Mouse (Mus musculus) cerebellum, adult 9-11 months (tissue): Measurements from ENCODE around the gene Myo1d.

Experiments
- DNase-seq: peaks from one replicate; pipeline ENCODE4 v3.0.0; 2022

Myo1d gene

DNA sequence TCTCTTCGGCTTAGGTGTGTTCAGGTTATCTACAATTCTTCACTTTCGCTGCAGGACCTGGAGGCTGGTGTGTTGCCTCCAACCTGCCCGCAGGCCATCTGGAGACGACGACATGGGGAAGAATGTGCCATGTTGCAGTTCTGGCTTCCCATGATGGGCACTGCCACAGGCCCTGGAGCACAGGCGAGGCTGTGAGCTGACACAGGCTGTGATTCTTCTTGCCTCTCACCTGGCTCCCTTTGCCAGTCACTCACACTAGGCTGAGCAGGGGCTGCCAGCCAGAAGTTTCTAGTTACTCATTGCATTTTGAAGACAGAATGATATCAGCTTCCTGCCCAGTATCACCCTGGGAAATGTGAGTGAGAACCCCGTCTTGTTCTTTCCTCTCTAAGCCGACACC is 250.7 kb downstream of the Myo1d start:
- no peak for DNase-seq

GRCm38 (mm10) chr11:80527697-80528096 is 252.1 kb downstream of the Myo1d start:
- DNase-seq, result no peak

DNA sequence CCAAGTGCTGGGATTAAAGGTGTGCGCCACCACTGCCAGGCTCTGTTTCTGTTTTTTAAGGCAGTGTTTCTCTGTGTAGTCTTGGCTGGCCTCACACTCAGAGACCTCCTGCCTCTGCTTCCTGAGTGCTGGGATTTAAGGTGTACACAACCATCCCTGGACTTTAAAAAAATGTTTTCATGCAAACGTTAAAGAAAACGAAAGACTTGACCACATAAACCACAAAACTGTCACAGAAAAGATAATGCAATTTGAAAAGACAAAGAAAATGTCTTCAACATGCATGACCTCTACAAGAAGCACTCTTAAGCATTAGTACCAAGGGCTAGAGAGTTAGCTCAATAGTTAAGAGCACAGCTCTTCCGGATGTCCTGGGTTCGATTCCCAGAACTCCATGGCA is 255.6 kb downstream of the Myo1d start:
- no peak for DNase-seq

GRCm38 (mm10) chr11:80523410-80523809 is 256.4 kb downstream of the Myo1d start:
- DNase-seq, result no peak

GRCm38 (mm10) chr11:80522852-80523251 is 257.0 kb downstream of the Myo1d start:
- DNase-seq, result no peak

DNA sequence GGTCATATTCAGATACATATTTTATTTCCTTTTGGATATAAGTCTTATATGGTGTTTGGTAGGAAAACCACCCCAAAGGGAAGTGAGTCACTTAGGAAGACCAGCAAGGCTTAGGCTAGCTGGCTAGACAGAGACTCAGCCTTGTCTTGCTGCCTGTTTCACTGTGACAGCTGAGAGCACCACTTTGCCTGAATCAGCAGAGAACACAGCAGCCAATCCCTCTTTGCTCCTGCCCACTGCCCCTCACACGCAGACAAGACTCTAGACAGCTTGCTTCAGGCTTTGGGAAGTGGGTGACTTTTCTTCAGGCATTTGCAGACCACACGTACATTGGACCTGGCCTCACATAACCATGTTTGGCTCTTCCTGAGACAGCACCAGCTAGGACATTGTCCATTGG is 258.7 kb downstream of the Myo1d start:
- DNase-seq, result no peak

DNA sequence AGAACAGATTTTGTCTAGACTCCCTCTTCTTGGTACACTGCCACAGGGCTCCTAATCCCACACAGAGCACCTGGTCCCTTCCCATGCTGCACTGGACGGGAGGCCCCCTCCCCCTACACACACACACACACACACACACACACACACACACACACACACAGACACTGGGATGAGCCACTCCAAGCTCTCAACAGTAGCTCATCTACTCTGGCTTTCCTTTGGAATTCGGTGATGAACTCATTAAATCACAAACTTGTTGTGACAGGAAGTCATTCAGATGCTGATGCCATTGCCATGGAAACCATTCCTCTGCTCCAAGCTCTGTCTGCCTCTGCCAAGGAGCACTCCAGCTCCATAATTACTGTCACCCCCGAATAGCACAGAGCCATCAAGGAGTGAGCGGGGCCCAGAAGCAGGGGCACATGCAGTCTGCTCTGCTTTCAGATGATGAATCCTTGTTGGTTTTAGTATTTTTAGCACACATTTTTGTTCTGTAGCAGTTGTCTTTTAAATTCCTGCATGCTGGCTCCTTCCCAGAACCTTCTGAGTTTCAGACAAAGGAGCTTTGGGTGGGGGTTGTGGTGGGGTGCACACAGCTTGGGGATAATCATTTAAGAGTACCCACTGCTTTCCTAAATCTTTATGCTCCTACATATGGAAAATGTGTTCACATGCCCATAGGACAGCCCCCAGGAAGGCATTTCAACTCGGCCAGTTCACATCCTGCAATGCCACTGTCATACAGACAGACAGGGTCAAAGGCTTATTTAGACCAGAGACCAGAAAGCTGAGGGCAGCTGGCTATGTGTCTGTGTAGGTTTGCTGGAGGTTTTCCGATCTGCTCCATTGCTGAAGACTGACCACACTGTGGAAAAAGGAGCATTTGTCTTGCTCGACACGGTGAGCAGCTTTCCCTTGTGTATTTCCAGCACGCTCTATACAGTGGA is 261.1 kb downstream of the Myo1d start:
- peak; percentile 26 for DNase-seq

GRCm38 (mm10) chr11:80515895-80516294 is 263.9 kb downstream of the Myo1d start:
- DNase-seq, result no peak

- no peak for DNase-seq
These were observed 264.5 kb downstream of the Myo1d start for GRCm38 (mm10) chr11:80515346-80515745.

DNA sequence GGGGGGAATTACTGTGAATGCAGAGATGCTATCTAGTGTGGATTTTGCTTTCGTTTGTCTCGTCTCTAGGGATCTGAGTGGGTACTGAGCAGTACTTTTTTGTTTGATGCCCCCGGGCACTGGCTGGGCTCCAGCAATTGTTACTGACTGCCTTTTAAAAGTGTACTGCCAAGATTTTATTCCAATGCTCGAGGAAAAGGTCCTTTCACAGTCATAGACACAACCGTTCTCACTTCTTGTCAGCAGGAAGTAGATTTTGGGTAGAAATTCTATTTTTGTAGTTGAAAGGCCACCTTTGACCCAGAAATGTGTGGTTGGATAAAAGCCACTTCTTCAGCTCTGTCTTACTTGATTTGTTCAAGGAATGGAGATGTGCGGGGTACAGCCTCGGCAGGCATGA is 266.0 kb downstream of the Myo1d start:
- DNase-seq, result no peak

GRCm38 (mm10) chr11:80512313-80513056 is 267.3 kb downstream of the Myo1d start:
- DNase-seq, result no peak

- DNase-seq, result no peak
These were observed 269.7 kb downstream of the Myo1d start for GRCm38 (mm10) chr11:80510124-80510523.

DNA sequence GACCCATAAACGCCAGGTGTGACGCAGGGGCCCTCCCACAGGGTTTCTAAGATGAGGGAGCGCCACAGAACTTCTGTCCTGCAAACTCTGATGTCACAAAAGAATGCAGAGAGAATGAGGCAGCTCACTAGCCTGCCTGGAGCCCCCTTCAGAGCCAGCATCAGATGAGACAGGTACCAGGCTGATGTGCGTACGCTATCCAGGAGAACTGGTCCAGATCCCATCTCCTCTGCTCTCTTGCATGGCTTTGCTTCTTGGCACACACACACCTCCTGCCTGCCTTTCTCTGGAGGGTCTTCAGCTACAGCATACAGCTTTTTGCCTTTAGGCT is 270.7 kb downstream of the Myo1d start:
- no peak for DNase-seq

- DNase-seq, result no peak
These were observed 271.3 kb downstream of the Myo1d start for GRCm38 (mm10) chr11:80508361-80509175.

DNA sequence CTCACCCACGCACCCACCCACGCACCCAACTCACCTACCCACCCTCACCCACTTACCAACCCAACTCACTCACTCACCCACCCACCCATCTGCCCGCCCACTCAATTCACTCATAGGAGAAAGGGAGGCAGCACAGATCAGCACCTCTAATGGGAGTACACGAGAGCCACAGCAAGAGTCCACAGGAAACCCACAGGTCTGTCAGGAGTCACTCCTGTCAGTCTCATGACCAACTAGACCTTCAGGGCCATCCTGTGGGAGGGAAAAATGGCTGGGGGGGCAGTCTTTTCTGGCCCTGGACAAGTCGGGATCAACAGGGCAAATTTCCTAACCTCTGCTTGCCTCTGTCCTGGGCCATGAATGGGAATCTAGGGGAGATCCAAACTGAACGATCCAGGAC is 272.0 kb downstream of the Myo1d start:
- no peak for DNase-seq

DNA sequence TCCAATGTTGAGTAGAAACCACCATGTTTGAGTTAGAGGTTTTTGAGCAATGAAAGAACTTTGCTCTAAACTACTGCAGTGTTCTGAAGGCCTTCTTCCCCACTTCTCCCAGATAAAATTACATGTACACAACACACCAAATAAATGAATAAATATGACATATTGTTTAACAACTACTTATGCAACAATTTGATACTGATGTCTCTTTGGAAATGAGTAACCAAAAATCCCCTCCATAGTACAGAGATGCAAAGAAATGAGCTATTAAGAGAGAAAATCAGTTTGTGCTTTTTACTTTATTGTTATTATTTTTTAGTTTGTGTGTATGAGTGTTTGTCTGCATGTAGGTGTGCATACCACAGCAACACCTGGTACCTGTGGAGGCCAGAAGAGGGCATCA is 273.3 kb downstream of the Myo1d start:
- DNase-seq, result no peak

GRCm38 (mm10) chr11:80505581-80505980 is 274.2 kb downstream of the Myo1d start:
- DNase-seq, result no peak

DNA sequence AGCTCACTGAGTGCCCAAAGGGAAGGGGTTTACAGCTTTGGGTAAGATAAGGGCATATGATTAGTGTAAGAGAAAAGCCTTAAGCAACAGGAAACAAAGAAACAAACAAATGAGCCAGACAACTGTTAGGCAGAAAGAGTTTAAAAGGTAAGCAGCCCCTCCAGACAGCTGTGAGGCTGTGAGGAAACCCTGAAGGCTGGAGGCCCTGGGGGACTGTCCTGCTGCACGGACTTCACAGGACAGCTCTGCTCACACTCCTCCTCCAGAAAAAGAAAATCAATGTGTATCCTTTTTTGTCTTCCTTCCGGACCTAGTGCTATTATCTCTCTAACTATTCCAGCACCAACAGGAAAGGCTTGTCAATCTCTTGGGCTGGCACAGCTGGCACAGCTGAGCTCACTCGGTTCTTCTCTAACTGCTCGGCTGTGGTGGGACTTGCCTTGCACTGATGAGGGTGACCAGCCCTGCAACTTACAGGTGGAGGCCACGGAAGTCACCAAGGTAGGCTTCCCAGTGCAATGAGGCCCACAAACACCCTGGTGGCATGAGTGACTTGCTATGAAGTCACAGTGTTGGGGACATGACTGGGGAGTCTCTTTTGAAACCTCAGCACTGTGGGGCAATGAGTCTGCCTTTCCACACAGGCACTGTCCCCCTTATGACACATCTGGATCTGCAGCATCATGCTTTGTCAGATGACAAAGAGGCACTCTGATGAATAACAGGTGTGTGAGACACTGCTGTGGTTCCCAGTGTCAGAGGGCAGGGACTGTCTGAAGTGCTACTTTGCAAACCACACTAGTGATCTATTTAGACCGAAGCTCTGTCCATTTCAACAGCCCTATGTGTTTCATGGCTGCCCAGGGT is 275.1 kb downstream of the Myo1d start:
- no peak for DNase-seq

DNA sequence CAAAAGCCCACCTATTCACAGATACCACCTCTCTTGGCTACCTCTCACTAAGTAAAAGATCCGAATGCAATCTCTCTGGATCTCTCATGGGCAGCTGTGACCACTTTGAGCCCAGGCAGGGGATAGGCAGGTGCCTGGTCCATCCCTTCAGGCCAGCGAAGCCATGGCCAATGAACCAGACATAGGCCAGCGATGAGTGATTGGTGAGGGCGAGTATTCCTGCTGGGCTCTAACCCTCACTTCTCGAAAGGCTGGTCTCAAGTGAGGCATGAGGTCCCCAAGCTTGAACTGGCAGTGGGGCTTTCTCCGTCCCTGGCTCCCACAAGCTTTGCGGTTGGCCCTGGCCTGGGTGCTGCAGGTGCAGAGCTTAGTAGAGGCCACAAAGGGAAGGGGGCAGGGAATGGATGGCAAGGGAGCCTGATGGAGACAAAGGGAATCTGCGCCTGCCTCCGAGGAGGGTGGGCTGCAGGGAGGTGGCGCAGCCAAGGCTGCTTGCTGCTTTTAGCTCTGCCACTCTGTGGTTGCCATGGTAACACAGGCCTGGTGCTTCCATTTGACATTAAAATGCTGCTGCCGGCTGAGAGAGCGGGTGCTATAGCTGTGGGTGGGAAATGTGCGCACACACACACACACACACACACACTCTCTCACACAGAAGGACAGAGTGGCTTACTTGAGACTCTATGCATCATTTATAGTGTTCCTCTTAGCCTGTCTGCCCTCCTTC is 275.9 kb downstream of the Myo1d start:
- DNase-seq, result peak; percentile 50

- no peak for DNase-seq
These were observed 276.5 kb downstream of the Myo1d start for GRCm38 (mm10) chr11:80503281-80503680.

GRCm38 (mm10) chr11:80499550-80499952 is 280.3 kb downstream of the Myo1d start:
- no peak for DNase-seq
